Mouse (Mus musculus): Measurements from ENCODE around the gene Gfi1b.

GRCm38 (mm10) chr2:28598692-28599568, 22.9 kb downstream of the Gfi1b start:
- TF ChIP-seq POLR2A (IDR thresholded peaks at IDR 0.05; ENCODE audit: low read depth, low read length) = no peak
- no peak for TF ChIP-seq CTCF (IDR thresholded peaks at IDR 0.05; ENCODE audit: borderline replicate concordance, insufficient read depth, low read length)

All from embryonic fibroblast, embryonic 13.5 days (primary cell).